Mouse (Mus musculus): Measurements from ENCODE around the gene Zdhhc24.

The Zdhhc24 gene

DNA sequence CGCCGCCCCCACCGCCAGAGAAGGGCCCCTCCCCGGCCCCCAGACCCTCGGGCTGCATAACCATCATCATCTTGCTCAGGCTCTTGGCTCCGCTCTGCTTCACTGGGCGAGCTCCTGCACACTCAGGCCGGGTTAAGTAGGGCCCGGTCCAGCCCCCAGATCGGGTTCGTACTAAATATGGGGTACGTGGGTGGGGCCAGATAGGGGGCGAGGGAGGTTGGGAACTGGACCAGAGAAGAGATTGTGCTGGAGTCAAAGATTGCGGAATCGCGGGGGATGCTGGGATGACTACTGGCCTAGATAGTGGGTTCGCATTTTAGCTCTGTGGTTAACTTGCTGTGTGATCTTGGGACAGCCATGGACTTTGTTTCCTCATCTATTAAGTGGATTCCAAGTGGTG, 683 bp upstream of the Zdhhc24 start, which contains the start of gene Actn3:
Gene Actn3 (minus strand): TSS at position 125 of the 400 bp plus-strand sequence.
- DNase-seq (ENCODE audit: low spot score): no peak

GRCm38 (mm10) chr19:4879324-4879703, 846 bp downstream of the Zdhhc24 start:
- DNase-seq (ENCODE audit: low spot score): no peak

GRCm38 (mm10) chr19:4883961-4884360, 5.5 kb downstream of the Zdhhc24 start:
- no peak for DNase-seq (ENCODE audit: low spot score)

DNA sequence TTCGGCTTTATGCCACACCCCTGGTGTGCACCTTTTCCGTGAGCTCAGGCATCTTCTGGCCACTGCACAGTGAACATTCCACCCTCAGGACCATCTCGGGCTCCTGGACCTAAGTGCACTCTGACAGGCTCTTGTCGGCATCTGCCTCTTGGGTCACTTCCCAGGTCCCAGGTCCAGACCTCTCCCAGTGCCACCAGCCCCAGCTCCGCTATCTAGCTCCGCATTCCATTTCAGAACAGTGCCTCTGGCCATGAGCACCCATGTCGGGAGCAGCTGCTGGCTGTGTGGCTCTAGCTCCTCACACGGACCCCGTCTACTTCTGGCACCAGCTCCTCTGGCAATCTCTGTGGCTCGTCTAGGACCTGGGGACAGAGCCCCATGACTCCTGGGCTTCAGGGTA, 11.3 kb downstream of the Zdhhc24 start:
- DNase-seq (ENCODE audit: low spot score): no peak

- no peak for DNase-seq (ENCODE audit: low spot score)
These were observed 13.3 kb downstream of the Zdhhc24 start for GRCm38 (mm10) chr19:4891798-4892197.

GRCm38 (mm10) chr19:4896780-4897520, 18.5 kb downstream of the Zdhhc24 start:
- no peak for DNase-seq (ENCODE audit: low spot score)

DNA sequence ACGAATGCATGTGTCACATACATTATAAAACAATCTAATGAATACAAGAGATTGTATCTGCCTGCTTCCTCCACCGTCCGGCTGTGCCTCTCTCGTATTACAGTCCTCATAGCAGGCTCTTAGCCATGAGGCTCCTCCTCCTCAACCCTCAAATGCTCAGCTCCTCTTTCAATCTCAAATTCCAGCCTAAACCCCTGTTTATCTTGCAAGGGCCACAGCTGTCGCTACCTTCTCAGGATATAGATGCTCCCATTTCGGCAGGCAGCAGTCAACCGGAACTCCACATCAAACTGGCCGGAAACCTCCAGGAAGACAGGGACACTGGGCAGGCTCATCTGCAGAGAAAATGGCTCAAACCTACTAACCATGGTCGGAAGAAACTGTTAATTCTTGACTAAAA, 20.5 kb downstream of the Zdhhc24 start:
- DNase-seq (ENCODE audit: low spot score): no peak

DNA sequence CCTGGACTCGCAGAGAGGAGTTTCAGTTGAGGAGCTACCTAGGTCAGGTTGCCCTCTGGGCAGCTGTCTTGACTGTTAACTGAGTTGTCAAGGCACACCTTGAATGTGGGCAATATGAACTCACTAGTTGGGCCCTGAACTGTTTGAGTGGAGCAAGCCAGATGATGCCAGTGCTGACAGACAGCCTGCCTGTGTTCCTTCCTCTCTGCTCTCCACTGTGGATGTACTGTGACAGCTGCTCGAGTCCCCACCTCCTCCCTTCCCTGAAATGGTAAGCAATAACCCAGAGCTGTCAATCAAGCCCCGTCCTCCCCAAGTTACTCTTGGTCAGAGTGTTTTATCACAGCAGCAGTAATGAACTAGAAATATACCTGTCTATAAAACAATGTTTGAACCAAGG, 21.4 kb downstream of the Zdhhc24 start:
- DNase-seq (ENCODE audit: low spot score): no peak

DNA sequence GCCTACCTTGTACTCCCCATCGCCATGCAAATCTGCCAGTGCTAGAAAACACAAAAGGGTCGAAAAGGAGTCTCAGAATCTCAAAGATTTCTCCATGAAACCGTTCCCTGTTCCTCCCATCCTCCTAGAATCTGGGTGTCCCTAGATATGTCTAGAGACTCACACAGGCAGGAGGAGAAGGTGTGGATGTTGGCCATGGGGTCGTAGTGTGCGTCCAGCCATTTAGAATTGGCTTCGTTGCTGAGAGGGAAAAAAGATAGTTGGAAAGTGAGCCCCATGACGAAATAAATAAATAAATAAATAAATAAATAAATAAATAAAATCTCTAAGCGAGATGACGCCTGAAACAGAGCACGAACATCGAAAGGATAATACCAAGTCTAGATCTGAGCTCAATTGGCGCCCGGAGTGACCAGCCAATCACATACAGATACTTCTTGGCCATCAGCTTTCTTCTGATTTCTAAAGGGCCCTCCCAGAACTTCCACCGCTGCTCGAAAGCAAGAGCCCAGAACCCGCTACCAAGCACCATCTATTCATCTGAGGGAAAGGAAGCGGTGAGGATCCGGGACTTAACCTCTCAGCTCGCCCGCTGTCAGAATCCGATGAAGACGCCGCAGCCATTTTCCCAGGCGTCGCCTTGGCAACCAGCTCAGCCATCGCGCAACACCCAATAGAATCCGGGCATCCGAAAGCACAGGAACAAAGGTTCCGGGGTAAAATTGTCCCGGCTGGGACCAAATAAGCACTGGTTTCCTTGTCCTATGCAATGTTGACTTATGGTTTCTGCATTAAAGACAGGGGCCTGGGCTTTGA, 27.7 kb downstream of the Zdhhc24 start, which contains the start of gene Bbs1:
Gene Bbs1 (minus strand): TSS at position 650 of the 816 bp plus-strand sequence.
- peak; percentile 81 for DNase-seq (ENCODE audit: low spot score)

DNA sequence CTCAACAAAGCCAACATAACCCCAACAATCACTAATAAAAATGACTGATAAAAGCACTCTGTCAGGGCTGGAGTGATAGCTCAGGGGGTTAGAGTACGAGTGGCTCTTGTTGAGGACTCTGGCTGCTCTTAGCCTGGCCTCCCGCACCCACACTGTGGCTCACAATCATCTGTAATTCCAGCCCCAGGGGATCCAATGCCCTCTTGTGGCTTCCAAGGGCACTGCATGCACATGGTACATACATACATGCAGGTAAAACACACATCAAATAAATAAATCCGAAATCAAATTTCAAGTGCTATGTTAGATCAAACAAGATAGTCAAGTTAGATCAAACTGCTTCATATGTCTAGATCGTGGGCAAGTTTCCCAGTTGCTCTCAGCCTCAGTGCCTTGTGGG, 29.6 kb downstream of the Zdhhc24 start:
- DNase-seq (ENCODE audit: low spot score): peak; percentile 36

GRCm38 (mm10) chr19:4909376-4909775, 30.9 kb downstream of the Zdhhc24 start:
- no peak for DNase-seq (ENCODE audit: low spot score)

DNA sequence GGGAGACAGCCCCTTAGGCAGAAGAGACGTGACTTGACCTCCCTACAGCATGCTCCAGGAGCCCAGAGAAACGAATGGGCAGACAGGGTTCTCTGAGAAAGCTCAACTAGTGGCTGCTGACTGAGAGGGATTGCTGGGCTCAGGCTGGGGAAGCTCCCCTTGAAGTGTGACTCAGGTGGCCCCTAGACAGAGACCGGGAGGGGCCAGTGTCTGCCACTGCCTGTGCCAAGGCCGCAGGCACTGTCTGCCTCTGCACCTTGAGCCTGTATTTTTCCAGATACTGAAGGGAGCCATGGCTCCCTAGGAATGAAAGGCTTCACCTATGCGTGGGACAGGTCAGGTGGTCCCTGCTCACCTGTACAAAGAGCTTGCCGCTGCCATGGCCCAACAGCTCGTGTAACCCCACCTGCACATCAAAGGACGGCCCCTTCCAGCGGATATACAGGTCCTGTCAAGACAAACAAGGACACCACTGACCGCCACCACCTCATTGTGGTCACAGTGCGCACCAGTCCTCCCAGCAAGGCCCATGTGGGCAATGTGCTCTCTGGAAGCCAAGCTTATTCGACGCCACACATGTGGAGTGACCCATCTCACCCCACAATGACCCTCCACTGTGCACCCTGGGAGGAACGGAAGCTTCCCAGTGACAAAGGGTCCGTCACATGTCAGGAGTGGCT, 37.6 kb downstream of the Zdhhc24 start:
- no peak for DNase-seq (ENCODE audit: low spot score)

- DNase-seq (ENCODE audit: low spot score): no peak
These were observed 38.4 kb downstream of the Zdhhc24 start for GRCm38 (mm10) chr19:4916827-4917226.

GRCm38 (mm10) chr19:4919652-4920051, 41.2 kb downstream of the Zdhhc24 start:
- DNase-seq (ENCODE audit: low spot score): no peak

DNA sequence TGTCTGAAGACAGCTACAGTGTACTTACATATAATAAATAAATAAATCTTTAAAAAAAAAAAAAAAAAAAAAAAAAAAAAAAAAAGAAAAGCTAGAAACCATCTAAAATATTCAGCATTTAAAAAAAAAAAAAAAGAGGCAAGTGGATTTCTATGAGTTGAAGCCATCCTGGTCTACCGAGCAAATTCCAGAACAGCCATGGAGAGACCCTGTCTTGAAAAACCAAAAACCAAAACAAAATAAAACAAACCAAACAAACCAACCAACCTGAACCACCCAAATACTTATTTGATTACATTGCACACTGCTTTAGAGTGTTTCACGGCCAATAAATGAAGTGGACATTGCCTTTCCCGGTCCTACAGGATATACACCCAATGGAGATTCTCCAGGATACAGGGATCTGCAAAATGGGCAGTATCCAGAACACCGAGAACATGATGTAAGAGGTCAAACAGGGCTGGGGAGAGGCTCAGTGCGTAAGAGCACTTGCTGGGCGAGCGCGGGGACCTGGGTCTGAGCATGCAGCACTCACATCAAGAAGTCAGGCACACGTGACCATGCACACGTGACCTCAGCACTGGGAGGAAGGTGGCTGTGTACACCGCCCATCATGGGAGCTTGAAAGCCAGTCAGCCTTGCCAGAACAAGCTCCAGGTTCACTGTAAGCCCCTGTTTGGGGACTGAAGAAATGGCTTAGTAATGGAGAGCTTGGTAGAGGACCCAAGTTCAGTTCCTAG, 46.8 kb downstream of the Zdhhc24 start:
- no peak for DNase-seq (ENCODE audit: low spot score)

DNA sequence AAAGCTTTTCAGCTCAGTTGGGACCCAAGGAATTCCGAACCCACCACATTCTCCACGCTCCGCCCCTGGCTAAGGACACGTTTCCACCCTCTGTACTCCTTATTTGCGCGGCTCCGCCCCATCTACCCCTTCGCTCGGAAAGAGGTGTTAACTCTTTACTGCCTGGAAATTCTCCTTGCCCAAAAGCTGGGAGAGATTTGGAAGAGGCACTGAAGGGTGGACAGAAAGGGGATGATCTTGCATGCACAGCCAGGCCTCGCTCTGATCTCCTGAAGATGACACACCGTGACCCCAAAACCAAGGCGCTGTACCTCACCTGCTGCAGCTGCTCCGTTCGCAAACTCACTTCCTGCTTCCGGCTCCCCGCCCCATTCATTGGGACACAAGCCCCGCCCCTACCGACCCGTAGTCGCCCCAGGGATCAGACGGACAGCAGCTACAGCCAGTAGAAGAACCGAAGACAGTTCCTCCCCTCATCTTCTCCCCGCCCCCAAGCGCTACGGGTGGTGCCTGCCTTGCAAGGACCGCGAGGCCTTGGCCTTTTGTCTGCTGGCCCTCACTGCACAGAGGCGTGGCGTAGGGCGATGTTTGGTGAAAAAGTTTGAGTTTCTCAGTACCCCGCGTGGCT, 49.5 kb downstream of the Zdhhc24 start, which contains the start of gene Dpp3:
Gene Dpp3 (minus strand): TSS at position 384 of the 628 bp plus-strand sequence.
- DNase-seq (ENCODE audit: low spot score): peak; percentile 97

DNA sequence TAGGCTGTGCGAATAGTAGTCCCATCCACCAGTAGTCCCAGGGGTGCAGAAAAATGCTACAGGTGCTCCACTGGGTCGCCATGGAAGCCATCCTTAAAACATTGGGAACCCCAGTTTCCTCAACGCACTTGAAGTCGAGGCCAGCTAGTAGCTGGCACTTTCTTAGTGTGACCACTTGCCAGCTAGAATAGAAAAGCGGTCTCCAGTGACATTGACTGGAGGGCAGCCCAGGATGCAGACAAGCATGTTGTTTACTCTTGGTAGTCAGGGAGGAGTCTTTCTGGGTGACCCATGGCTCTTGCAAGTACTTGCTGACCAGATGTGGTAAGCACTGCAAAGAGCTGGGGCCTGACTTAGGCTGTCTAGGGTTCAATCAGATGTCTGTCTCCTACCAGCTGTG, 50.3 kb downstream of the Zdhhc24 start:
- DNase-seq (ENCODE audit: low spot score): no peak
